Mouse (Mus musculus) MEL (cell line): ENCODE data around the gene Fkbp5. TPM values are rescaled to one million over a fixed set of nuclear protein-coding genes. Genes with fewer than 3 reads are reported as not detected.

ENCODE experiments used
- DNase-seq: peaks from one replicate; pipeline ENCODE4 v3.0.0; 2011; ENCODE audit warnings: low read depth, low spot score
- H3K27ac ChIP-seq: 2 replicates; pipeline ENCODE4 v1.5.1; 2012; ENCODE audit warnings: low read depth, mild to moderate bottlenecking, control low read depth, low read length, moderate library complexity; ENCODE audit not compliant: control insufficient read depth
- H3K27me3 ChIP-seq, 2 experiments: fragments of 150-350 bp in 1 of 2; sonication (generic) in 1 of 2; 2 replicates each; pipeline ENCODE4 v1.6.1; 2012; ENCODE audit warnings: low read length in 2 of 2, mild to moderate bottlenecking in 2 of 2, improper control_type of control experiment in 1 of 2, moderate library complexity in 1 of 2; ENCODE audit not compliant: insufficient read depth in 2 of 2, control insufficient read depth in 1 of 2
- H3K36me3 ChIP-seq, 2 experiments: 2 replicates each; pipeline ENCODE4 v1.6.1; 2012 to 2014; ENCODE audit warnings: low read length in 2 of 2, improper control_type of control experiment in 1 of 2, inconsistent platforms in 1 of 2, mild to moderate bottlenecking in 1 of 2; ENCODE audit not compliant: insufficient read depth in 2 of 2, control insufficient read depth in 1 of 2
- H3K4me1 ChIP-seq, 2 experiments: fragments of 150-350 bp in 1 of 2; sonication (generic) in 1 of 2; 2 replicates each; pipeline ENCODE4 v1.6.1; 2012; ENCODE audit warnings: low read length in 2 of 2, improper control_type of control experiment in 1 of 2, mild to moderate bottlenecking in 1 of 2; ENCODE audit not compliant: insufficient read depth in 2 of 2, control insufficient read depth in 1 of 2
- H3K4me3 ChIP-seq, 2 experiments: fragments of 150-350 bp in 1 of 2; sonication (generic) in 1 of 2; 2 replicates each; pipeline ENCODE4 v1.5.1; 2012; ENCODE audit warnings: low read depth in 2 of 2, low read length in 2 of 2, mild to moderate bottlenecking in 2 of 2, moderate library complexity in 2 of 2, control low read depth in 1 of 2, improper control_type of control experiment in 1 of 2; ENCODE audit not compliant: control insufficient read depth in 1 of 2, insufficient read depth in 1 of 2
- H3K79me2 ChIP-seq: 2 replicates; pipeline ENCODE4 v1.6.1; 2012; ENCODE audit warnings: mild to moderate bottlenecking, low read length, moderate library complexity; ENCODE audit not compliant: control insufficient read depth, poor library complexity, insufficient read depth
- H3K9ac ChIP-seq: 2 replicates; pipeline ENCODE4 v1.6.1; 2012; ENCODE audit warnings: low read depth, mild to moderate bottlenecking, control low read depth, low read length, moderate library complexity; ENCODE audit not compliant: control insufficient read depth, poor library complexity, severe bottlenecking
- H3K9me3 ChIP-seq: fragments of 150-350 bp; sonication (generic); replicated peaks from 2 replicates; pipeline ENCODE4 v1.6.1; 2012; ENCODE audit warnings: mild to moderate bottlenecking, low read length, improper control_type of control experiment, moderate library complexity; ENCODE audit not compliant: insufficient read depth
- BHLHE40 ChIP-seq: IDR thresholded peaks from 2 replicates; pipeline ENCODE4 v1.6.1; 2012; ENCODE audit warnings: low read depth, mild to moderate bottlenecking, inconsistent platforms, low read length, improper control_type of control experiment, borderline replicate concordance
- CHD1 ChIP-seq: IDR thresholded peaks from 2 replicates; pipeline ENCODE4 v1.6.1; 2012; ENCODE audit warnings: low read depth, mild to moderate bottlenecking, inconsistent platforms, low read length, improper control_type of control experiment
- CTCF ChIP-seq, 3 experiments: IDR thresholded peaks in 2 of 3; conservative IDR thresholded peaks in 1 of 3; 2 replicates each; pipeline ENCODE4 v1.5.1; 2011 to 2012; ENCODE audit warnings: low read length in 3 of 3, low read depth in 2 of 3, mild to moderate bottlenecking in 2 of 3, improper control_type of control experiment in 1 of 3, inconsistent platforms in 1 of 3, mixed read lengths in 1 of 3, moderate library complexity in 1 of 3; ENCODE audit not compliant: control insufficient read depth in 1 of 3, insufficient read depth in 1 of 3, poor library complexity in 1 of 3, severe bottlenecking in 1 of 3
- EP300 ChIP-seq, 2 experiments: IDR thresholded peaks; 2 replicates each; pipeline ENCODE4 v1.6.1; 2011; ENCODE audit warnings: improper control_type of control experiment in 2 of 2, low read length in 2 of 2, low read depth in 1 of 2, mild to moderate bottlenecking in 1 of 2
- GATA1 ChIP-seq: IDR thresholded peaks from 2 replicates; pipeline ENCODE4 v1.6.1; 2011; ENCODE audit warnings: low read depth, low read length, improper control_type of control experiment
- MAZ ChIP-seq: IDR thresholded peaks from 2 replicates; pipeline ENCODE4 v1.6.1; 2012; ENCODE audit warnings: low read depth, mild to moderate bottlenecking, inconsistent platforms, low read length, improper control_type of control experiment
- MEF2A ChIP-seq: IDR thresholded peaks from 2 replicates; pipeline ENCODE4 v1.6.1; 2014; ENCODE audit warnings: low read depth, mild to moderate bottlenecking, inconsistent platforms, low read length, improper control_type of control experiment; ENCODE audit not compliant: poor library complexity, insufficient replicate concordance, severe bottlenecking; ENCODE audit errors: extremely low read depth
- MYB ChIP-seq: IDR thresholded peaks from 2 replicates; pipeline ENCODE4 v1.6.1; 2011; ENCODE audit warnings: mild to moderate bottlenecking, low read depth, low read length, improper control_type of control experiment
- NRF1 ChIP-seq: IDR thresholded peaks from 2 replicates; pipeline ENCODE4 v1.6.1; 2014; ENCODE audit warnings: low read depth, mild to moderate bottlenecking, inconsistent platforms, low read length, improper control_type of control experiment, moderate library complexity; ENCODE audit not compliant: poor library complexity, insufficient read depth, severe bottlenecking
- POLR2A ChIP-seq, 2 experiments: IDR thresholded peaks; 2 replicates each; pipeline ENCODE4 v1.6.1; 2011 to 2012; ENCODE audit warnings: low read length in 2 of 2, mild to moderate bottlenecking in 2 of 2, control low read depth in 1 of 2, improper control_type of control experiment in 1 of 2, low read depth in 1 of 2, moderate library complexity in 1 of 2; ENCODE audit not compliant: control insufficient read depth in 1 of 2, insufficient read depth in 1 of 2, poor library complexity in 1 of 2
- POLR2AphosphoS2 ChIP-seq: IDR thresholded peaks from 2 replicates; pipeline ENCODE4 v1.6.1; 2011; ENCODE audit warnings: low read length, improper control_type of control experiment
- RAD21 ChIP-seq: IDR thresholded peaks from 2 replicates; pipeline ENCODE4 v1.6.1; 2011; ENCODE audit warnings: mild to moderate bottlenecking, low read depth, low read length, improper control_type of control experiment
- RCOR1 ChIP-seq: IDR thresholded peaks from 2 replicates; pipeline ENCODE4 v1.6.1; 2012; ENCODE audit warnings: low read depth, mild to moderate bottlenecking, inconsistent platforms, low read length, improper control_type of control experiment
- SMC3 ChIP-seq: IDR thresholded peaks from 2 replicates; pipeline ENCODE4 v1.6.1; 2011; ENCODE audit warnings: low read depth, low read length, improper control_type of control experiment
- TAL1 ChIP-seq: IDR thresholded peaks from 2 replicates; pipeline ENCODE4 v1.6.1; 2012; ENCODE audit warnings: mild to moderate bottlenecking, inconsistent platforms, low read length, moderate library complexity, mixed read lengths
- TBP ChIP-seq: IDR thresholded peaks from 2 replicates; pipeline ENCODE4 v1.8.0; 2011; ENCODE audit warnings: low read depth, low read length, improper control_type of control experiment
- TCF12 ChIP-seq: IDR thresholded peaks from 2 replicates; pipeline ENCODE4 v1.6.1; 2014; ENCODE audit warnings: low read depth, mild to moderate bottlenecking, inconsistent platforms, low read length, improper control_type of control experiment, moderate library complexity
- UBTF ChIP-seq: IDR thresholded peaks from 2 replicates; pipeline ENCODE4 v1.6.1; 2012; ENCODE audit warnings: low read depth, mild to moderate bottlenecking, inconsistent platforms, low read length, improper control_type of control experiment, moderate library complexity, borderline replicate concordance; ENCODE audit not compliant: insufficient read depth
- ZKSCAN1 ChIP-seq: IDR thresholded peaks from 2 replicates; pipeline ENCODE4 v1.6.1; 2012; ENCODE audit warnings: low read depth, mild to moderate bottlenecking, inconsistent platforms, low read length, improper control_type of control experiment, moderate library complexity
- polyA plus RNA-seq, 2 experiments: library from polyadenylated mRNA; stranded (reverse) in 1 of 2; unstranded in 1 of 2; fragments of >175 nt in 1 of 2; fragments of >200 nt in 1 of 2; gene quantifications; 2 replicates each; pipeline versions ENCODE4 v1.2.1 to v1.2.4; 2012; ENCODE audit warnings: low replicate concordance in 2 of 2, low read depth in 1 of 2; ENCODE audit not compliant: insufficient read length in 2 of 2, insufficient read depth in 1 of 2, missing spikeins in 1 of 2
- total RNA-seq: library from RNA; depleted of rRNA; stranded (reverse); fragments of 300-350 nt; gene quantifications from 2 replicates; pipeline ENCODE4 v1.2.3, GENCODE M21; 2012

The Fkbp5 gene
- total and polyA plus RNA-seq, 3 experiments: 16.6 to 184 (median 44.3) TPM

DNA sequence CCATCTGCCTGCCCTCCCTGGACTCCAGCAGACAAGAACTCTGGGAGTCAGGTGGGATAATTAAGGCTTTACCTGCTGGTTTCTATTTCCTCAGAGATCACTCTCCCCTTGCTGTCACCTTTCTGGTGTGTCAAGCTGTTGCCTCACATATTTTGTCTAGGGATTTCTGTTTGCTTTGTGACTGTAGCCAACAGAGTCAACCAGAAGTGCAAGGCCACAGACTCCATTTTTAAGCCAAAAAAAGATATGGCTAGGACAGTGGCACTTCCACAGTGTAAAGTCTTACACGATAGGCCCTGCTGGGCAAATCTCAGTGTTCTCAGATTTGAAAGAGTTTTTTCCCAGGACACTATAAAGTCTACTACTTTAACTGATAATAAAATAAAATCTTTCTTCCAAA lies 56.9 kb downstream of the Fkbp5 start:
- TF ChIP-seq CTCF (IDR thresholded peaks at IDR 0.05 in 2 of 3, conservative IDR thresholded peaks at IDR 0.05 in 1 of 3; ENCODE audit: control insufficient read depth in 1 of 3, insufficient read depth in 1 of 3, low read depth in 2 of 3, low read length in 3 of 3, poor library complexity in 1 of 3, severe bottlenecking in 1 of 3): no peak
- TF ChIP-seq GATA1: no peak
- TF ChIP-seq CHD1: no peak
- TF ChIP-seq MAZ: no peak
- no peaks in the 10 kb centered on the region for H3K9me3 ChIP-seq
- H3K79me2 ChIP-seq: peaks cover 3% of the 10 kb centered on the region; the same call in 1 of the 2 replicates
- H3K4me1 ChIP-seq: no peaks in the 10 kb centered on the region
- H3K27ac ChIP-seq: no peak overlapping the region
- H3K27me3 ChIP-seq: no peaks in the 10 kb centered on the region
- no peak overlapping the region for H3K9ac ChIP-seq
- DNase-seq: no peak
- H3K4me3 ChIP-seq: no peak overlapping the region
- H3K36me3 ChIP-seq: no peaks in the 10 kb centered on the region

DNA sequence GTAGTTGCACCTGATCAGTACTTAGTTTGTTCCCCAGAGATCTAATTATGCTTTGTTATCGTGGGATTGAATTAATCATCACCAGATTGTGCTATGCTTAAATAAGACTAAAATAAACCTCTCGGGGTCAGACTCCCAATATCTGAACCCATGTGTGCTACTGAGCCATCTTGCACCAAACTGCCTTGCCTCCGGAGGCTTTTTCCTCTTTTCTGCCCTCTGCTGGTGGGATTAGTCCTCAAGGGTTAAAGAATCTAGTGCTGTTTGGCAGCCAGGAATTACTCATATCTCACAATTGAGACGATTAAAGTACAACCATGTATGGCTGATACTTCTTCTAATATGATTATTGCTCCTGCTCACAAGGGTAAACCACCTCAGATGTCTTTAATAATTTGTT lies 62.2 kb downstream of the Fkbp5 start:
- no peak for TF ChIP-seq TBP
- TF ChIP-seq SMC3: peak; percentile 50
- no peak for TF ChIP-seq UBTF
- no peak for TF ChIP-seq RCOR1
- no peak for TF ChIP-seq MEF2A
- TF ChIP-seq ZKSCAN1: no peak
- TF ChIP-seq CTCF (IDR thresholded peaks at IDR 0.05 in 2 of 3, conservative IDR thresholded peaks at IDR 0.05 in 1 of 3; ENCODE audit: control insufficient read depth in 1 of 3, insufficient read depth in 1 of 3, low read depth in 2 of 3, low read length in 3 of 3, poor library complexity in 1 of 3, severe bottlenecking in 1 of 3): peak; percentile 38 to 59 (median 41)
- TF ChIP-seq CHD1: no peak
- no peak for TF ChIP-seq EP300 (IDR thresholded peaks at IDR 0.05; ENCODE audit: low read depth in 1 of 2, low read length in 2 of 2)
- TF ChIP-seq MYB: no peak
- TF ChIP-seq NRF1: no peak
- TF ChIP-seq TCF12: no peak
- TF ChIP-seq TAL1: no peak
- no peak for TF ChIP-seq MAZ
- TF ChIP-seq POLR2AphosphoS2: no peak
- peak; percentile 3; the same call in 1 of the 2 replicates for TF ChIP-seq RAD21
- no peak for TF ChIP-seq POLR2A (IDR thresholded peaks at IDR 0.05; ENCODE audit: control insufficient read depth in 1 of 2, insufficient read depth in 1 of 2, low read depth in 1 of 2, low read length in 2 of 2, poor library complexity in 1 of 2)
- no peak for TF ChIP-seq BHLHE40
- TF ChIP-seq, all 39 proteins: peak for 3
- Histone ChIP-seq H3K27me3 (no peaks in the 10 kb centered on the region), H3K79me2 (0 out of 2 replicates have a peak, but pooled peaks cover 1% of the 10 kb centered on the region), H3K27ac (no peak overlapping the region), H3K9me3 (no peaks in the 10 kb centered on the region), H3K36me3 (no peaks in the 10 kb centered on the region), H3K4me3 (no peak overlapping the region), H3K9ac (no peak overlapping the region), H3K4me1 (no peaks in the 10 kb centered on the region)
- peak; percentile 55 for DNase-seq
